Mouse (Mus musculus): ENCODE data around the gene Slc35e3.
"Not testable (repeated sequence)": the region's sequence is repeated elsewhere in the genome, so short reads cannot be mapped to it uniquely, and the experiment has no call there.

The Slc35e3 gene

DNA sequence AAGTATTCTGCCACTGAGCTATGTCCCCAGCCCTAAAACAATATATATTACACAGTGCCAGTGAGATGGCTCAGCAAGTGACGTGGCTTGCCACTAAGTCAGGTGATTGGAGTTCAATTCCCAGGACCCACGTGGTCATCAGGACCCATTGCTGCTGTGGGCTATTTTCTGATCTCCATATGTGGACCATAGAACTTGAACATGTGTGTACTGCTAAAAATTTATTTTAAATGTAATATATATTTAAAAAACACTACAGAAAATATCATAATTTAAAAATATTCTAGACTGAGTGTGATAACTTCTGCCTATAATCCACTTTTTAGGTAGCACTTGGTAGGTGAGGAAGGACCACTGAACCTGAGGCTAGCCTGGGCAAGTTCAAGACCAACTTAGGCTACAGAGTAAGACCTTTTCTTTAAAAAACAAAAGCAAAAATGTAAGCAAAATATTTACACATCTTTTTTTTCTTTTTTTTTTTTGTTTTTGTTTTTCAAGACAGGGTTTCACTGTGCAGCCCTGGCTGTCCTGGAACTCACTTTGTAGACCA lies 16.2 kb upstream of the Slc35e3 start:
- no peak for DNase-seq (ENCODE audit: low read depth, low spot score)

DNA sequence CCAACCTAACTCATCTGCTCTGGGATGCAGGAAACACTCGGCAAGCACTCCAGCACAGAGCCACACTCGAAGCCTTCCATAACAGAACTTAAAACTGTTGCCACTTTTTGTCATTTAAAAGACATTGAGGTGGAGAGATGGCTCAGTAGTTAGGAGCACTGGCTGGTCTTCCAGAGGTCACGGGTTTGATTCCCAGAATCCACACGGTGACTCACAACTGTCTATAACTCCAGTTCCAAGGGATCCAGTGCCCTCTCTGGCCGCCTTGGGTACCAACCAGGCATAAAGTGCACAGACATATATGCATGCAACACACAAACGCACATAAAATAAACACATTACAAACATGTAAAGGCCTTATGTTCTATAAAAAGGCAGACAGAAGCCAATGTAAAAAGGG lies 15.4 kb upstream of the Slc35e3 start:
- DNase-seq (ENCODE audit: low read depth, low spot score), result no peak

DNA sequence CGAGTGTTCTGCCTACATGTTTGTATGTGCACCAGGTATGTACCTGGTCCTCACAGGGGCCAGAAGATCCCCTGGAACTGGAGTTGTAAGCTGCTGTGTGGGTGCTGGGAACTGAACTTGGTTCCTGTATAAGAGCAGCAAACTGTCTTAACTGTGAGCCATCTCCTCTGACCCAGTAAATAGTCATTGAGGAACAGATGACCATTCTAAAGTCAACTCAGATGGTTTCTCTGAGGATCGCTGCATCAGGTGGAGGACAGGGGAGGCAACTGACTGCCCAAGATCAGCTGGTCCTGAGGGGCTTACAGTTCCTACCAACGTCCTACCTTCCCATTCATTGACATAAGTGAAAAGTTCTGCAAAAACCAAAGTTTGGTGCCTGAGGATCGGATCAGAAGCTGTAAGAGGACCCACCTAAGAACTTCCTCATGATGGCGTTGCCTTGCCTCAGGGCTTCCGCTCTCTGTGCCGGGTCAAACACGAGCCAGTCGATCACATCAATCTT lies 14.7 kb upstream of the Slc35e3 start:
- DNase-seq (ENCODE audit: low read depth, low spot score), result no peak

DNA sequence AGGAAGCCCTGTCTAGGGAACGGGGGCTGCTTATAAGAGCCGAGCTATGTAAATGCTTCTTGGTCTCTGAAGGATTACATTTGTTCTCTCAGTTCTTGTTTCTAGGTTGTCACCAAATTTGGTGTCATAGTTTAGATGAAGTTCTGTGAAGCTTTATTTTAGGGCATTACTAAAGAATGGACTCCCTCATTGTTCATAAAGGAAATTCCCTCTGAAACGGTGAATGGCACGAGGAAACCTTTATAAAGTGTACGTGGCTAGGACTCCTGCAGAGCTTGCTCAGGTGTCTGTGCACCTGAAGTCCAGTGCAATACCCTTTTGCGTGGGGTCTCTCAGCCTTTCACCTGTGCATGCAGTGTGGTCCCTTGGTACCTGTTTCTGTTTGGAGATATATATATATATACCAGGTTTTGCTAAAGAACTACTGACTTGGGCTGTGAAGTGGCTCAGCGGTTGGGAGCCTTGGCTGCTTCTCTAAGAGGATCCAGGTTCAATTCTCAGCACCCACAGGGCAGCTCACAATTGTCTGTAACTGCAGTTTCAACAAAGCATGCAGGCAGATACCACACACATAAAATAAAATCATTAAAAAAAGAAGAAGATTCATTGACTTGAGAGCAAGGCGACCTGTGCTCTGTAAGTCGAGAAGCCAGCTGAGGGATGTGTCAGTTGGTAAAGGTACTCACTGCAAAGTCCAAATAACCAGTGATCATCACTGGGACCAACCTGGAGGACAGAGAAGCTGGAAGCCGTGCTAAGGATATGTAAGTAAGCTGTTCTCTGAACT lies 13.9 kb upstream of the Slc35e3 start:
- no peak for DNase-seq (ENCODE audit: low read depth, low spot score)

DNA sequence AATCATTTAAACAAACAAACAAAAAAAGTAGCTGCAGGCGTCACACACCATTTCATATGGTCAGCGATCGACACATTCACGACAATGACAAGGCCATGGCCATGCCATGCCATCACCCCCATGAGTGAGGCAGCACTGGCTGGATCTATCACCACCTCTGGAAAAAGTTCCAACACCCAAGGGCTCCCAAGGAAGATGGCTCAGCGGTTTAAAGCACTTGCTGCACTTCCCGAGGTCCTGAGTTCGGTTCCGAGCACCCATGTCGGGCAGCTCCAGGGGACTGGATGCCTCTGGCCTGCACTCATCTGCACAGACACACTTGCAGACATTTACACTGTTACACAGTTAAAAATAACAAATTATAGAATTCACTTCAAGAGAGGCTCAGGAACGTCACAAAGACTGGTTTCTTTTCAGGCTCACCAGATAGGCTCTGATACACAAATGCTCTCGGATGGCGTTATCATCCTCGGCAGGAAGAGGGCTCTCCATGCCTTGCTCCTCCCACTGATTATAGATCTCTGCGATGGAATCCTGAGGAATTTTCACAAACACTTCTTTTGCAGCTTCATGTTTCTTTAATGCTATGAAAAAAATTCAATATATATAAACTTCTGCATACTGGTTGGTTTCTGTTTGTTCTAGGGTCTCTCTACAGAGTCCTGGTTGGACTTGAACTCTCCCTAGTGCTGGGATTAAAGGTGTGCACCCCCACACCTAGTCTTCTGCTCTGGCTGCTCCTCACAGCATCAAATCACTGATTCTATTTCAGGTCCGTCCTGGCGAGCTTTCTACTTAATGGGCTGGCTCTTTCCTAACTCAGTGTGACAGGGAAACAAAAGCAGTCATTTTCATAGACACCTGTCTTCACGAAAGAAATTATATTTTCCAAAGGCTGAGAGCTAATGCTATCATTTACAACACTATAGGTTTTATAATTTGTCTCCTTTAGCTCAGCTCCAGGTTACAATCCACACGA lies 12.9 kb upstream of the Slc35e3 start:
- no peak for DNase-seq (ENCODE audit: low read depth, low spot score)

DNA sequence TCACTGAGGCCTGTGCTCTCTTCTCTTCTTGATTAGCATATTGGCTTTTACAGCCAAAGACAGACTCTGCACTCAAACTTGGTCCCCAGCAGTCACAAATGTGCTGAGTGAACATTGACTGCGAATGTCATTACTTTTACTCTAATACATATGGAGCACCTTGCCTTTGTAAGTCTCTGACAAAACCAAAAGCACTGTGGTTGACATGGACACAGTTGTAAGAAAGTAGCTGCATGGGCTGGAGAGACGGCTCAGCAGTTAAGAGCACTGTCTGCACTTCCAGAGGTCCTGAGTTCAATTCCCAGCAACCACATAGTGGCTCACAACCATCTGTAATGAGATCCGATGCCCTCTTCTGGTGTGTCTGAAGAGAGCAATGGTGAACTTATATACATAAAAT lies 12.2 kb upstream of the Slc35e3 start:
- not testable (repeated sequence) for DNase-seq (ENCODE audit: low read depth, low spot score)

GRCm38 (mm10) chr10:117757796-117758342 lies 11.7 kb upstream of the Slc35e3 start:
- no peak for DNase-seq (ENCODE audit: low read depth, low spot score)

DNA sequence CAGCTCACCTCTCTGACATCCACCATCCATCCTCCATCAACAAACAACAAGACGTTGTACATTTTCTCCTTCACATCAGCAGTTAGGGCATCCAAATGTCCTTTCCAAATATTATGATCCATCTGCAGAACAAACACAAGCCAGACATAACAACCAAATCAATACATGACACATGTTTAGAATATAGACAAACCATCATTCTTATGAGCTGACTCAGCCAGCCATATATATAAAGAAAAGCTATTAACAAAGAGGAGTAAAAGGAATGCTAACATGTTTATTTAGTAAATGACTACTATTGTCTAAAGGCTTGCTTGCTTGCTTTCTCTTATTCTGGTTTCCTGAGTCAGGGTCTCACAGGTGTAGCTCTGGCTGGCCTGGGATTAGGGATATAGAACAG lies 11.1 kb upstream of the Slc35e3 start:
- DNase-seq (ENCODE audit: low read depth, low spot score), result no peak

DNA sequence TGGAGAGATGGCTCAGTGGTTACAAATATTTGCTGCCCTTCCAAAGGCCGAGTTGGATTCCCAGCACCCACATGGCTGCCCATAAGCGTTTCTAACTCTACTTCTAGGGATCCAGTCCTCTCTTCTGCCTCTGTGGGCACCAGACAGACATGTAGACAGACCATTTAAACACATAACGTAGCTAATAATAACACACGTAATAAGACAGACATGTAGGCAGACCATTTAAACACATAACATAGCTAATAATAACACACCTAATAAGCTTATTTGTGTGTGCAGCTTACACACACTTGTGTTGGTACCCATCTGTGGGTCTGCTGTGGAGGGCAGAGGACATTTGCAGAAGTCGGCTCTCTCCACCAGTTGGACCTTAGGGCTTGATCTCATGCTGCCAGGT lies 10.6 kb upstream of the Slc35e3 start:
- DNase-seq (ENCODE audit: low read depth, low spot score), result no peak

DNA sequence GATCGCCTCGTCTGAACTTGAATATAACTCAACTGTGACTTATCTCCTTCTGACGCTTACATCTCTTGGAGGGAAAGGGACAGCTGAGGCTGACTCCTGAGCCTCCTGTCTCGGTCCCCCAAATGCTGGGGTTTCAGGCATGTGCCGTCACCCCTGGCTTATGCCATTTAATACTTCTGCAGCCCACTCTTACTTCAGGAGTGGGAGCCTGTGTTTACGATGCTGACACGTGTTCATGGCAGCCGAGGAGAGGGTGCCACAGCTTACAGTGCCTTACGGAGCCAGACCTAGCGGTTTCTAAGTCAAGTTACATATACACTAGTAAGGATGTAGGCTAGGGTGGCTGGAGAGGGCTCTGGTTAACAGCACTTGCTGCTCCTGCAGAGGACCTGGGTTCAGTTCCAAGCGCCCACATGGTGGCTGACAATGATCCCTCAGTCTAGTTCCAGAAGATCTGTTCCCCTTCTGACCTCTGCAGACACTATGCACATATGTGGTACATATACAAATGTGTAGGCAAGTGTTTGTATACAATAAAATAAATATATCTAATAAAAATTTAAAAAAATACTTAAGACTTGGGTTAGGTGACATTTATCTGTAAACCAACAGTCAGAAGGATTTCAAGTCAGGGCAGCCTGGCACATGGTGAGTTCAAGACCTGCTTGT lies 9.8 kb upstream of the Slc35e3 start:
- no peak for DNase-seq (ENCODE audit: low read depth, low spot score)

DNA sequence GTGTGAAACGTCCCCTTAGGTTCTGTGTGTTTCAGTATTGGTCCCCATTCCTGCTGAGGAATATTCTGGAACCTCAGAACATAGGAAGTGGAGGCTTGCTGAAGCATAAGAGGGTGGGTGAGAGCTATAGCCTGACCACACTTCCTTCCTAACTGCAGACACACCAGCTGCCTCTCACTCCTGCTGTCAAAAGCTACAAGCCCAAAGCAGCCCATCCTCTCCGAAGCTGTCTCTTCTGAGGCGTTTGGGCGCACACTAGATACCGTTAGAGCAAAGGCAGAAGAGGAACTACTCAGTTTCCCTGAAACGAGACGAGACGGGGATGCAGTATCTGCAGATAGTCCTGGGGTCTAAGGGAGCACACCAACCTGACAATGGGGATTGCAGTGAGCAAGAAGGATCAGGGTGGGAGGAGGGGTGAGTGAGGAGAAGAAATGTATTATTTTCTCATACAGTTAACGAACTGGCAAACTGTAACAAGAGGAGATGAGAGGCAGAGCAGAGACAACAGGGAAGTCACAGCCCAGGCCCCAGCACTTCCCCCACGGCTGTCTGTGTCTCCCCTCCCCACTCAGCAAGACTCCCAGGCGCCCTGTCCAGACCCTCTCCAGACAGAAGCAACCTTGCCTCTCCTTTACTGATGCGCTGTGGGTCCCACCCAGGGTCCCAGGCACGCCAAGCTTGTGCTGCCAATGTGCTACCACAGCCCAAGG lies 9.1 kb upstream of the Slc35e3 start:
- DNase-seq (ENCODE audit: low read depth, low spot score), result no peak

- no peak for DNase-seq (ENCODE audit: low read depth, low spot score)
Measured at GRCm38 (mm10) chr10:117754609-117754940, 8.4 kb upstream of the Slc35e3 start.

GRCm38 (mm10) chr10:117753711-117754608 lies 7.8 kb upstream of the Slc35e3 start:
- DNase-seq (ENCODE audit: low read depth, low spot score), result no peak

DNA sequence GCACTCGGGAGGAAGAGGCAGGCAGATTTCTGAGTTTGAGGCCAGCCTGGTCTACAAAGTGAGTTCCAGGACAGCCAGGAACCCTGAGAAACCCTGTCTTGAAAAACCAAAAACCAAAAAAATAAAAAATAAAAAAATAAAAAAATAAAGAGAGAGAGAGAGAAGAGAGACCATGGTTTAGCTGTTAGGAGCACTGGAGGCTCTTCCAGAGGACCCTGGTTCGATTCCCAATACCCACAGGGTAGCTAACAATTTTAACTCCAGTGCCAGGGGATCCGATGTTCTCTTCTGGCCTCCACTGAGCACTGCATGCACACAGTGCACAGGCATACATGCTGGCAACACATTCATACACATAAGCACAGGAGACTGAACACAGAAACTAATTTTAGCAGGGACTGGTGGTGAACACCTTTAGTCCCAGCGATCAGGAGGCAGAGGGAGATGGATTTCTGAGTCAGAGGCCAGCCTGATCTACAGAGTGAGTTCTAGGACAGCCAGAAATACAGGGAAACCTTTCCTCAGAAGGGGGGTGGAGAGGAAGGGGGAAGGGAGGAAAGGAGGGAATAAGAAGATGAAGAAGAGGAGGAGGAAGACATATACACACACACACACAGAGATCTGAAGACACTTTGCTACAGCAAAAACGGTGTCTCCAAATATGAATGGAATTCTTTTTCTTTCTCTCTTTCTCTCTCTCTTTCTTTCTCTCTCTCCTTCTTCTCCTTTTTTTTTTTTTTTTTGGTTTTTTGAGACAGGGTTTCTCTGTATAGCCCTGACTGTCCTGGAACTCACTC lies 6.9 kb upstream of the Slc35e3 start:
- DNase-seq (ENCODE audit: low read depth, low spot score), result no peak

- no peak for DNase-seq (ENCODE audit: low read depth, low spot score)
Measured at GRCm38 (mm10) chr10:117752304-117752821, 6.2 kb upstream of the Slc35e3 start.

GRCm38 (mm10) chr10:117751744-117752143 lies 5.6 kb upstream of the Slc35e3 start:
- no peak for DNase-seq (ENCODE audit: low read depth, low spot score)

DNA sequence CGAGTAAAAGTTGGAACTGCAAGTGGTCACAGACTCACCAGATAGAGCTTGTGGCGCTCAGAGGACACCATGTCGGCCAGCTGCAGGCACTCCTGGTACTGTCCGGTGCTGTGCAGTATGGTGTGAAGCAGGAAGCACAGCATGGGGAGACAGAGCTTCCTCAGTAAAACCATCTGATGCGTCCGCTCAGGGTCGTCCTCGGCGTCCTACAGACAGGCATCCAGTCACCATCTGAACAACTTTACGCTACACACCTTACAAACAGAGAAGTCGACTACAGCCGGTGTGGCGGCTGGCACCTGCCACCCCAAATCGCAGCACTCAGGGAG lies 5.1 kb upstream of the Slc35e3 start:
- no peak for DNase-seq (ENCODE audit: low read depth, low spot score)

DNA sequence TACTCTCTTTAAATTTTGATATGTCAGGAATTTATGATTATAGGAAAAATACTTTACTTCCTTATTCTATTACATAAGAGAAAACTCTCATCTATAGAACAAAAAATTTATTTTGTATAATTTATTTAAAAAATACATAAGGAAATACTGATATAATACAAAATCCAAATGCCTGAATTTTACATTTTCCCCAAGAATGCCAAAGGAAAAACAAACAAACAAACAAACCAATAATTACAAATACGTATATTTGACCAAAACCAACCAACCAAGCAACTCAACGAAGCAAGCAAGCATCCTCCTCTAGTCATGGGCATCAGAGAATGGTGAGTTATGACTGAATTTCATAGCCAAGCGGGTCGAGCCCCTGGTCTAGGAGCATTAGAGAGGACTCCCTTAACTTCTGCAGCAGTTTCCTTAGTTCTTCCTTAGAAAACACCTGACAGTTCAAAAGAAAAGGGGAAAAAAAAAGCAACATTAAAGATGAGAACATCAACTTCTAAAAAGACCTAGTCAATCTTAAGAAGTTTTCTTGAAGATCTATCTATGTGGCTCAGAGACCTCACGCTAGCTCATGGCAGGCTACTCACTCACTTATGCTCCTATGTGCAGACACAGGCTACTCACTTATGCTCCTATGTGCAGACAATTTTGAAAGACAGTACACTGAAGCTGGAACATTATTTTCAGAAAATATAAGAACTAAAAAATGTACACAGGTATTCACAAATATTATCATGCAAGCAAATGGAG lies 4.5 kb upstream of the Slc35e3 start:
- no peak for DNase-seq (ENCODE audit: low read depth, low spot score)

Data from ES-CJ7 (cell line).